Mouse (Mus musculus): ENCODE data around the gene Mogs. TPM values are rescaled to one million over a fixed set of nuclear protein-coding genes. Genes with fewer than 3 reads are reported as not detected.

Mogs gene
- polyA plus RNA-seq, 1 experiment from 2014 or later: 21.4 TPM

- no peak for ATAC-seq
- H3K4me1 ChIP-seq (ENCODE audit: insufficient read depth): peaks cover 16% of the 10 kb centered on the region
- no peak overlapping the region for H3K4me2 ChIP-seq (ENCODE audit: low read depth, low read length)
- H3K36me3 ChIP-seq (replicated peaks; ENCODE audit: insufficient read depth, low read length): peaks cover 5% of the 10 kb centered on the region
- no peak overlapping the region for H3K4me3 ChIP-seq (ENCODE audit: low read depth, low read length)
- 65% methylated on average over 11 of the region's 11 CpGs for WGBS (ENCODE audit: insufficient replicate concordance)
- no peak for DNase-seq
- no peaks in the 10 kb centered on the region for H3K9me3 ChIP-seq (ENCODE audit: low read length)
- TF ChIP-seq EP300 (IDR thresholded peaks at IDR 0.05; ENCODE audit: low read depth) (no peak), CTCF (IDR thresholded peaks at IDR 0.05; ENCODE audit: low read depth) (no peak)
- H3K27ac ChIP-seq (ENCODE audit: low read depth): no peak overlapping the region
- no peak overlapping the region for H3K9ac ChIP-seq (replicated peaks)
- 0 out of 2 replicates have a peak, but pooled peaks cover 5% of the 10 kb centered on the region for H3K27me3 ChIP-seq (ENCODE audit: insufficient read depth, low read length)
Measured at GRCm38 (mm10) chr6:83142886-83143285, 27.6 kb downstream of the Mogs start.

GRCm38 (mm10) chr6:83145209-83145608 is 29.9 kb downstream of the Mogs start:
- Histone ChIP-seq H3K4me3 (ENCODE audit: low read depth, low read length) (no peak overlapping the region), H3K27me3 (ENCODE audit: insufficient read depth, low read length) (0 out of 2 replicates have a peak, but pooled peaks cover 5% of the 10 kb centered on the region), H3K36me3 (replicated peaks; ENCODE audit: insufficient read depth, low read length) (peaks cover 9% of the 10 kb centered on the region), H3K4me1 (ENCODE audit: insufficient read depth) (0 out of 2 replicates have a peak, but pooled peaks cover 6% of the 10 kb centered on the region), H3K9ac (replicated peaks) (no peak overlapping the region), H3K4me2 (ENCODE audit: low read depth, low read length) (no peak overlapping the region), H3K27ac (ENCODE audit: low read depth) (no peak overlapping the region), H3K9me3 (ENCODE audit: low read length) (no peaks in the 10 kb centered on the region)
- TF ChIP-seq CTCF (IDR thresholded peaks at IDR 0.05; ENCODE audit: low read depth): no peak
- TF ChIP-seq EP300 (IDR thresholded peaks at IDR 0.05; ENCODE audit: low read depth): no peak
- 57% methylated on average over 2 of the region's 2 CpGs for WGBS (ENCODE audit: insufficient replicate concordance)
- DNase-seq: peak; percentile 9
- no peak for ATAC-seq

- no peak overlapping the region for H3K4me3 ChIP-seq (ENCODE audit: low read depth, low read length)
- TF ChIP-seq EP300 (IDR thresholded peaks at IDR 0.05; ENCODE audit: low read depth): no peak
- no peak for TF ChIP-seq CTCF (IDR thresholded peaks at IDR 0.05; ENCODE audit: low read depth)
- no peak overlapping the region for H3K9ac ChIP-seq (replicated peaks)
- H3K27me3 ChIP-seq (ENCODE audit: insufficient read depth, low read length): 0 out of 2 replicates have a peak, but pooled peaks cover 5% of the 10 kb centered on the region
- no peak overlapping the region for H3K4me2 ChIP-seq (ENCODE audit: low read depth, low read length)
- H3K36me3 ChIP-seq (replicated peaks; ENCODE audit: insufficient read depth, low read length): peaks cover 9% of the 10 kb centered on the region
- ATAC-seq (no peak), DNase-seq (peak; percentile 12)
- no peak overlapping the region for H3K27ac ChIP-seq (ENCODE audit: low read depth)
- no peaks in the 10 kb centered on the region for H3K9me3 ChIP-seq (ENCODE audit: low read length)
- 0 out of 2 replicates have a peak, but pooled peaks cover 6% of the 10 kb centered on the region for H3K4me1 ChIP-seq (ENCODE audit: insufficient read depth)
- WGBS (ENCODE audit: insufficient replicate concordance): 65% methylated on average over 9 of the region's 9 CpGs
Measured at GRCm38 (mm10) chr6:83145805-83146204, 30.5 kb downstream of the Mogs start.

GRCm38 (mm10) chr6:83147280-83147679 is 32.0 kb downstream of the Mogs start:
- DNase-seq: peak; percentile 12
- 57% methylated on average over 7 of the region's 7 CpGs for WGBS (ENCODE audit: insufficient replicate concordance)
- ATAC-seq: no peak

DNA sequence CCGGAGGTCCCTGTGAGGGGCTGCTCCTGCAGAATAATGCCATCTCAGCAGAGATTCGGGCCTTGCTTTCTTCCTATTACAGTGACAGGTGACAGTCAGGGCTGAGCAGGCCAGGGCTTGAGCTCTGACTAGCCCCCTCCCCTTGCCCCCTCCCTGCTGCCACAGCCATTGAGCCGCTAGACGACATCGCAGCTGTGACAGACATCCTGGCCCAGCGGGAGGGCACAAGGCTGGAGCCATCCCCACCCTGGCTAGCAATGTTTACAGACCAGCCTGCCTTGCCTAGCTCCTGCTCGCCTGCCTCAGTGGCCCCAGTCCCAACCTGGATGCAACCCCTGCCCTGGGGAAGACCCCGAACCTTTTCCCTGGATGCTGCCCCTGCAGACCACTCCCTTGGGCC is 36.4 kb downstream of the Mogs start:
- TF ChIP-seq CTCF (IDR thresholded peaks at IDR 0.05; ENCODE audit: low read depth) (no peak), EP300 (IDR thresholded peaks at IDR 0.05; ENCODE audit: low read depth) (no peak)
- Histone ChIP-seq H3K4me2 (ENCODE audit: low read depth, low read length) (no peak overlapping the region), H3K4me1 (ENCODE audit: insufficient read depth) (peaks cover 8% of the 10 kb centered on the region), H3K27ac (ENCODE audit: low read depth) (no peak overlapping the region), H3K9me3 (ENCODE audit: low read length) (no peaks in the 10 kb centered on the region), H3K9ac (replicated peaks) (no peak overlapping the region), H3K36me3 (replicated peaks; ENCODE audit: insufficient read depth, low read length) (peaks cover 9% of the 10 kb centered on the region), H3K27me3 (ENCODE audit: insufficient read depth, low read length) (0 out of 2 replicates have a peak, but pooled peaks cover 12% of the 10 kb centered on the region), H3K4me3 (ENCODE audit: low read depth, low read length) (no peak overlapping the region)
- WGBS (ENCODE audit: insufficient replicate concordance): 47% methylated on average over 8 of the region's 8 CpGs
- no peak for ATAC-seq
- no peak for DNase-seq

More at GRCm38 (mm10) chr6:83147280-83147679, 32.0 kb downstream of the Mogs start:
- Histone ChIP-seq H3K27ac (ENCODE audit: low read depth) (no peak overlapping the region), H3K9ac (replicated peaks) (no peak overlapping the region), H3K27me3 (ENCODE audit: insufficient read depth, low read length) (0 out of 2 replicates have a peak, but pooled peaks cover 3% of the 10 kb centered on the region), H3K4me2 (ENCODE audit: low read depth, low read length) (no peak overlapping the region), H3K4me1 (ENCODE audit: insufficient read depth) (0 out of 2 replicates have a peak, but pooled peaks cover 2% of the 10 kb centered on the region), H3K4me3 (ENCODE audit: low read depth, low read length) (no peak overlapping the region), H3K9me3 (ENCODE audit: low read length) (no peaks in the 10 kb centered on the region), H3K36me3 (replicated peaks; ENCODE audit: insufficient read depth, low read length) (peaks cover 9% of the 10 kb centered on the region)
- no peak for TF ChIP-seq EP300 (IDR thresholded peaks at IDR 0.05; ENCODE audit: low read depth)
- no peak for TF ChIP-seq CTCF (IDR thresholded peaks at IDR 0.05; ENCODE audit: low read depth)

GRCm38 (mm10) chr6:83153038-83153437 is 37.7 kb downstream of the Mogs start:
- no peak for ATAC-seq

More at GRCm38 (mm10) chr6:83153038-83153437, 37.7 kb downstream of the Mogs start:
- Histone ChIP-seq H3K4me2 (ENCODE audit: low read depth, low read length) (no peak overlapping the region), H3K27ac (ENCODE audit: low read depth) (no peak overlapping the region), H3K9me3 (ENCODE audit: low read length) (no peaks in the 10 kb centered on the region), H3K9ac (replicated peaks) (no peak overlapping the region), H3K4me3 (ENCODE audit: low read depth, low read length) (no peak overlapping the region), H3K36me3 (replicated peaks; ENCODE audit: insufficient read depth, low read length) (peaks cover 5% of the 10 kb centered on the region), H3K27me3 (ENCODE audit: insufficient read depth, low read length) (0 out of 2 replicates have a peak, but pooled peaks cover 12% of the 10 kb centered on the region), H3K4me1 (ENCODE audit: insufficient read depth) (peaks cover 8% of the 10 kb centered on the region)
- WGBS (ENCODE audit: insufficient replicate concordance): 73% methylated on average over 12 of the region's 12 CpGs
- no peak for DNase-seq
- TF ChIP-seq EP300 (IDR thresholded peaks at IDR 0.05; ENCODE audit: low read depth) (no peak), CTCF (IDR thresholded peaks at IDR 0.05; ENCODE audit: low read depth) (no peak)

Data from liver, postnatal 0 days (tissue).